Mouse (Mus musculus) kidney, adult 8-10 months (tissue): ENCODE results near the gene Chic2.

ENCODE experiments used
- DNase-seq, 2 experiments: peaks; one replicate each; pipeline ENCODE4 v3.0.0; 2022

Chic2 gene

GRCm38 (mm10) chr5:75066715-75067114 is 22.1 kb upstream of the Chic2 start:
- DNase-seq, result no peak

- DNase-seq, result no peak
These were observed 18.6 kb upstream of the Chic2 start for GRCm38 (mm10) chr5:75063177-75063576.

- no peak for DNase-seq
These were observed 6.5 kb upstream of the Chic2 start for GRCm38 (mm10) chr5:75051109-75051508.

GRCm38 (mm10) chr5:75046681-75047321 is 2.2 kb upstream of the Chic2 start:
- DNase-seq, result peak; percentile 35

GRCm38 (mm10) chr5:75045371-75045770 is 797 bp upstream of the Chic2 start:
- DNase-seq, result peak; percentile 14 to 18

GRCm38 (mm10) chr5:75043621-75044301 is 813 bp downstream of the Chic2 start:
- peak in 1 of 2 experiments; percentile 30 for DNase-seq

GRCm38 (mm10) chr5:75043011-75043445 is 1.5 kb downstream of the Chic2 start:
- no peak for DNase-seq

GRCm38 (mm10) chr5:75039307-75039706 is 5.3 kb downstream of the Chic2 start:
- DNase-seq, result no peak

- no peak for DNase-seq
These were observed 9.1 kb downstream of the Chic2 start for GRCm38 (mm10) chr5:75035475-75035874.

- DNase-seq, result no peak
These were observed 29.8 kb downstream of the Chic2 start for GRCm38 (mm10) chr5:75014768-75015167.

- DNase-seq, result no peak
These were observed 31.7 kb downstream of the Chic2 start for GRCm38 (mm10) chr5:75012771-75013421.

GRCm38 (mm10) chr5:75011985-75012738 is 32.4 kb downstream of the Chic2 start:
- DNase-seq, result no peak

- DNase-seq, result no peak
These were observed 39.8 kb downstream of the Chic2 start for GRCm38 (mm10) chr5:75004755-75005154.

- DNase-seq, result no peak
These were observed 42.5 kb downstream of the Chic2 start for GRCm38 (mm10) chr5:75002109-75002508.

- DNase-seq, result no peak
These were observed 45.7 kb downstream of the Chic2 start for GRCm38 (mm10) chr5:74998716-74999512.

GRCm38 (mm10) chr5:74994947-74995346 is 49.6 kb downstream of the Chic2 start:
- no peak for DNase-seq

GRCm38 (mm10) chr5:74984101-74984500 is 60.5 kb downstream of the Chic2 start:
- no peak for DNase-seq

GRCm38 (mm10) chr5:74980574-74980973 is 64.0 kb downstream of the Chic2 start:
- DNase-seq, result no peak

- no peak for DNase-seq
These were observed 64.4 kb downstream of the Chic2 start for GRCm38 (mm10) chr5:74980154-74980553.

- DNase-seq, result no peak
These were observed 65.0 kb downstream of the Chic2 start for GRCm38 (mm10) chr5:74979586-74979985.

GRCm38 (mm10) chr5:74975507-74975906 is 69.1 kb downstream of the Chic2 start:
- no peak for DNase-seq

- peak; percentile 56 to 66 for DNase-seq
These were observed 69.7 kb downstream of the Chic2 start for GRCm38 (mm10) chr5:74974726-74975411.
